Mouse (Mus musculus) stomach, embryonic 14.5 days (tissue): ENCODE results near the gene Pola1. TPM values are rescaled to one million over a fixed set of nuclear protein-coding genes. Genes with fewer than 3 reads are reported as not detected.

Source experiments
- ATAC-seq: fragments of 200-750 bp; cut with Nextera tagmentation; 2 replicates; pipeline ENCODE4 v1.8.0; 2017; ENCODE audit warnings: low read depth, moderate TSS enrichment; ENCODE audit not compliant: insufficient number of reproducible peaks, insufficient read depth, low FRiP score
- H3K27ac ChIP-seq: fragments of 300-500 bp; sonication (generic); 2 replicates; pipeline ENCODE4 v1.5.1; 2014; ENCODE audit warnings: mild to moderate bottlenecking, low read length, moderate library complexity, mixed read lengths
- H3K27me3 ChIP-seq: fragments of 300-500 bp; sonication (generic); 2 replicates; pipeline ENCODE4 v1.6.1; 2014; ENCODE audit warnings: low read length, control low read depth, mixed read lengths; ENCODE audit not compliant: control insufficient read depth, insufficient read depth
- H3K36me3 ChIP-seq: fragments of 300-500 bp; sonication (generic); 2 replicates; pipeline ENCODE4 v1.6.1; 2014; ENCODE audit warnings: mild to moderate bottlenecking, control low read depth, low read length, moderate library complexity, mixed read lengths; ENCODE audit not compliant: control insufficient read depth, insufficient read depth
- H3K4me1 ChIP-seq: fragments of 300-500 bp; sonication (generic); 2 replicates; pipeline ENCODE4 v1.6.1; 2014; ENCODE audit warnings: low read length, control low read depth, mixed read lengths; ENCODE audit not compliant: control insufficient read depth, insufficient read depth
- H3K4me2 ChIP-seq: fragments of 300-500 bp; sonication (generic); replicated peaks from 2 replicates; pipeline ENCODE4 v1.6.1; 2014; ENCODE audit warnings: low read depth, low read length, control low read depth
- H3K4me3 ChIP-seq: fragments of 300-500 bp; sonication (generic); 2 replicates; pipeline ENCODE4 v1.5.1; 2014; ENCODE audit warnings: low read depth, low read length, control low read depth
- H3K9ac ChIP-seq: fragments of 300-500 bp; sonication (generic); replicated peaks from 2 replicates; pipeline ENCODE4 v1.6.1; 2014; ENCODE audit warnings: low read depth, mild to moderate bottlenecking, control low read depth, low read length, moderate library complexity, mixed read lengths
- H3K9me3 ChIP-seq: fragments of 300-500 bp; sonication (generic); 2 replicates; pipeline ENCODE4 v1.6.1; 2016; ENCODE audit warnings: low read depth, low read length, control low read depth; ENCODE audit not compliant: control insufficient read depth
- WGBS: fragments of 180-500 bp; shearing (Covaris S2); extraction: QIAGEN DNeasy Blood & Tissue Kit; methylation state at CpG from one replicate; pipeline ENCODE4 v1.1.7; 2014; 5-methylcytosine and 5-hydroxymethylcytosine counted together
- polyA plus RNA-seq: library from polyadenylated mRNA; unstranded; fragments of >200 nt; fragmentation: Nextera tagmentation; extraction: Ambion mirVana; gene quantifications from 2 replicates; pipeline ENCODE4 v1.2.1, GENCODE M21; 2014

Gene Pola1
- polyA plus RNA-seq, 1 experiment from 2014 or later = 22.7 TPM

GRCm38 (mm10) chrX:93580931-93581330, 51.0 kb downstream of the Pola1 start:
- Histone ChIP-seq H3K36me3 (no peaks in the 10 kb centered on the region), H3K4me3 (no peak overlapping the region), H3K4me2 (no peak overlapping the region), H3K4me1 (no peaks in the 10 kb centered on the region), H3K9ac (no peak overlapping the region), H3K27ac (no peak overlapping the region), H3K9me3 (no peaks in the 10 kb centered on the region), H3K27me3 (no peaks in the 10 kb centered on the region)
- ATAC-seq = no peak
- 85% methylated on average over 2 of the region's 2 CpGs for WGBS

- Histone ChIP-seq H3K9ac (no peak overlapping the region), H3K36me3 (no peaks in the 10 kb centered on the region), H3K27ac (no peak overlapping the region), H3K9me3 (no peaks in the 10 kb centered on the region), H3K4me2 (no peak overlapping the region), H3K4me3 (no peak overlapping the region), H3K27me3 (no peaks in the 10 kb centered on the region), H3K4me1 (no peaks in the 10 kb centered on the region)
- ATAC-seq = no peak
- 32% methylated on average over 1 of the region's 1 CpGs for WGBS
Observed at GRCm38 (mm10) chrX:93557171-93557570, 74.8 kb downstream of the Pola1 start.

GRCm38 (mm10) chrX:93539779-93540178, 92.2 kb downstream of the Pola1 start:
- Histone ChIP-seq H3K9ac (no peak overlapping the region), H3K4me2 (no peak overlapping the region), H3K27me3 (no peaks in the 10 kb centered on the region), H3K36me3 (no peaks in the 10 kb centered on the region), H3K4me3 (no peak overlapping the region), H3K4me1 (no peaks in the 10 kb centered on the region), H3K27ac (no peak overlapping the region), H3K9me3 (no peaks in the 10 kb centered on the region)
- 83% methylated on average over 2 of the region's 2 CpGs for WGBS
- no peak for ATAC-seq

GRCm38 (mm10) chrX:93502865-93503353, 129.0 kb downstream of the Pola1 start:
- WGBS = 77% methylated on average over 2 of the region's 2 CpGs
- Histone ChIP-seq H3K4me2 (no peak overlapping the region), H3K27me3 (no peaks in the 10 kb centered on the region), H3K9me3 (no peaks in the 10 kb centered on the region), H3K27ac (no peak overlapping the region), H3K9ac (no peak overlapping the region), H3K4me3 (no peak overlapping the region), H3K36me3 (no peaks in the 10 kb centered on the region), H3K4me1 (no peaks in the 10 kb centered on the region)
- no peak for ATAC-seq

- no peak for ATAC-seq
- Histone ChIP-seq H3K36me3 (no peaks in the 10 kb centered on the region), H3K9me3 (no peaks in the 10 kb centered on the region), H3K27ac (no peak overlapping the region), H3K27me3 (no peaks in the 10 kb centered on the region), H3K4me3 (no peak overlapping the region), H3K4me1 (no peaks in the 10 kb centered on the region), H3K9ac (no peak overlapping the region), H3K4me2 (no peak overlapping the region)
- WGBS = 80% methylated on average over 6 of the region's 6 CpGs
Observed at GRCm38 (mm10) chrX:93497597-93497996, 134.4 kb downstream of the Pola1 start.

- Histone ChIP-seq H3K4me3 (no peak overlapping the region), H3K9ac (no peak overlapping the region), H3K4me1 (no peaks in the 10 kb centered on the region), H3K4me2 (no peak overlapping the region), H3K36me3 (no peaks in the 10 kb centered on the region), H3K9me3 (no peaks in the 10 kb centered on the region), H3K27ac (no peak overlapping the region), H3K27me3 (no peaks in the 10 kb centered on the region)
- 43% methylated on average over 1 of the region's 1 CpGs for WGBS
- no peak for ATAC-seq
Observed at GRCm38 (mm10) chrX:93465711-93466110, 166.2 kb downstream of the Pola1 start.

GRCm38 (mm10) chrX:93429738-93430260, 202.2 kb downstream of the Pola1 start:
- 66% methylated on average over 6 of the region's 6 CpGs for WGBS

GRCm38 (mm10) chrX:93428956-93429737, 202.8 kb downstream of the Pola1 start:
- 79% methylated on average over 9 of the region's 9 CpGs for WGBS
- H3K4me2 ChIP-seq = no peak overlapping the region
- H3K9me3 ChIP-seq = no peaks in the 10 kb centered on the region
- no peak for ATAC-seq
- H3K4me1 ChIP-seq = no peaks in the 10 kb centered on the region
- H3K4me3 ChIP-seq = no peak overlapping the region
- H3K9ac ChIP-seq = no peak overlapping the region
- no peak overlapping the region for H3K27ac ChIP-seq
- no peaks in the 10 kb centered on the region for H3K27me3 ChIP-seq
- no peaks in the 10 kb centered on the region for H3K36me3 ChIP-seq

More at GRCm38 (mm10) chrX:93429738-93430260, 202.2 kb downstream of the Pola1 start:
- H3K36me3 ChIP-seq = no peaks in the 10 kb centered on the region
- H3K4me2 ChIP-seq = no peak overlapping the region
- no peak overlapping the region for H3K4me3 ChIP-seq
- H3K9me3 ChIP-seq = no peaks in the 10 kb centered on the region
- H3K4me1 ChIP-seq = no peaks in the 10 kb centered on the region
- H3K27me3 ChIP-seq = no peaks in the 10 kb centered on the region
- H3K9ac ChIP-seq = no peak overlapping the region
- H3K27ac ChIP-seq = no peak overlapping the region
- ATAC-seq = no peak
